Mouse (Mus musculus): ENCODE results near the gene Gse1.
A peak's percentile ranks its signal among the peaks of the same experiment; 100 is the strongest.

Gene Gse1

GRCm38 (mm10) chr8:120213229-120213628 is 15.0 kb upstream of the Gse1 start:
- no peak for DNase-seq

DNA sequence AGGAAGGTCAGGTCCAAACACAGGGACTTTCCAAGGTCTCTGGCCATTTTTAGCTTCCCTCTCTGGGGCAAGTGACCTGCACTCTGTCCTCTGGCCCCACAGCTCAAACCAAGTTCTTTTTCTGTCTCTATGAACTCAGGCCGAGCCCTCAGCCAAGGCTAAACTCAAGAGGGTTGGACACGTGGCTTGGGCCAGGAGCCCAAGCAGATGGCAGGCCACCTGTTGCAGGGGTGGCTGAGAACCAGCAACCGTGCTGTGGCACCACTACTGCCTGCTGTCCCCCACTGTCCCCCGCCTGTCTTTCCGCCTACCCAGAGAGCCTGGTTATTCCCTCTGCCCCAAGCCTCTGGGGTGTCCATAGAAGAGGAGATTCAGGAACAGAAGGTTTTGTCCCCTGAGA is 14.3 kb upstream of the Gse1 start:
- peak; percentile 97 to 98 for DNase-seq

DNA sequence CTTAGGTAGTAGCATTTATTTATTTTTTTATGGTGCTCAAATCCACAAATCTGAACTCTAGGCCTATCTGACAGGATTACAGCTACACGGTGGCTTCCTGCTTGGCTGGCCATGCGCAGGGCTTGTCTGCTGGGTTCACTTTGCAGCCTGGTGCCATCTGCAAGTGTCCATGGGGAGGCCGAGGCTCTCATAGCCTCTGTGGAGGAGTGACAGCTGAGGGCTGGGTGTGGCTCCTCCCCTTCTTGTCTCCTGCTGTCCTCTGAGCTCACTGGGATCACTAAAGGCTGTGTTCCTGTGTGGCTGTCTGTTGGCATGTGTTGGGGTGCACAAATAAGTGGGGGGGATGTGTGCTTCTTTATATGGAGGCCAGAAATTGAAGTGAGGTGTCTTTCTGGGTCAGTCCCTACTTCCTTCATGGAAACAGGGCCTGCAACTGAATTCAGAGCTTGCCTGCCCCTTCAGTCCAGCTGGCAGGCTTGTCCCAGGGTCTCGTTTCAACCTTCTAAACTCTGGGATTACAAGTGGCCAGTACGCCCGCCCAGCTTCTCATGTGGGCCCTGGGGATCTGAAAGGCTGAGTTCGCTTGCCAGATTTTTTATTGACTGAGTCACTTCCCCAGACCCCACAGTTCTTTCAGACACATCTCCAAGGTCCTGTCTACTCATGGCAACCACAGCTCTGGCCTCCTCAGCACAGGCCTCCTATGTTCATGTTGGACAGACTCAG is 12.7 kb upstream of the Gse1 start:
- DNase-seq, result peak; percentile 62 to 75

- peak; percentile 53 to 59 for DNase-seq
Measured at GRCm38 (mm10) chr8:120216855-120217830, 11.1 kb upstream of the Gse1 start.

GRCm38 (mm10) chr8:120222548-120222947 is 5.7 kb upstream of the Gse1 start:
- no peak for DNase-seq

DNA sequence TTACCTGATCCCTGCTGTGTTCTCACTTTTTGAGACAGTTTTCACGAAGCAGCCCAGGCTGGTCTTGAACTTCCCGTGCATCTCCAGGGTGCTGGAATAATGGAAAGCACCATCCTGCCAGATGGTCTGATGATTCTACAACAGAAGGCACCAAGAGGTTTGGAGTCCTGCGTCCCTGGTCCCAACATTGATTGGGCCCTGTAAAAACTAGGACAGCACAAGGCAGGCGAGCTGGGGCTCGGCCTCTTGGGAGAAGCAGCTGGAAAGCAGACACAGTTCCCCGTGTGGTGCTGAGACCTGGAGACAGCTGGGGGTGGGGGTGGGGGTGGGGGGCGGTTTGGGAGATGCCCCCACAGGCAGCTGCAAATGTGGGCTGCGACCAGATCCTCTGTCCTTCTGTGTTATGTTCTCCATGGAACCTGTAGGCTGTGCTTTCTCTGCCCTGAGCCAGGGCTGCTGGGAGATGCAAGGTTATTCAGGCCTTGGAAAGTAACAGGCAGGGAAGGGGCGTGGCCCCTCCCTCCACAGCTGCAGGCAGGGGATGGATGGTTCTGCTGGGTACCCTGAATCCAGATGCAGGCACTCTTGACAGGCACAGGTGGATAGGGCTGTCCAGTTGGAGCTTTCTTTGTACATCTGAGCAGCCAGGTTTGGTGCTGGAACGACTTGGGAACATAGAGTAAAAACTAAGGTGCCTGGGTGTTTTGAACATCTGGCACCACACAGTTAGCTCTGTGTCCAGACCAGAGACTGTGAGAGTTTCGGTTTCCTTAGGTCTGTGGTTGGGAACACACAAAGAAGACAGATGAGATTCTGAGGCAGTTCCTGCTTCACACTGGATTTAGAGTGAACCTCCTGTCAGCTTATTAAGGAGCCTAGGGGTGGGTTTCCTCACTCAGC is 3.5 kb upstream of the Gse1 start:
- DNase-seq, result no peak

DNA sequence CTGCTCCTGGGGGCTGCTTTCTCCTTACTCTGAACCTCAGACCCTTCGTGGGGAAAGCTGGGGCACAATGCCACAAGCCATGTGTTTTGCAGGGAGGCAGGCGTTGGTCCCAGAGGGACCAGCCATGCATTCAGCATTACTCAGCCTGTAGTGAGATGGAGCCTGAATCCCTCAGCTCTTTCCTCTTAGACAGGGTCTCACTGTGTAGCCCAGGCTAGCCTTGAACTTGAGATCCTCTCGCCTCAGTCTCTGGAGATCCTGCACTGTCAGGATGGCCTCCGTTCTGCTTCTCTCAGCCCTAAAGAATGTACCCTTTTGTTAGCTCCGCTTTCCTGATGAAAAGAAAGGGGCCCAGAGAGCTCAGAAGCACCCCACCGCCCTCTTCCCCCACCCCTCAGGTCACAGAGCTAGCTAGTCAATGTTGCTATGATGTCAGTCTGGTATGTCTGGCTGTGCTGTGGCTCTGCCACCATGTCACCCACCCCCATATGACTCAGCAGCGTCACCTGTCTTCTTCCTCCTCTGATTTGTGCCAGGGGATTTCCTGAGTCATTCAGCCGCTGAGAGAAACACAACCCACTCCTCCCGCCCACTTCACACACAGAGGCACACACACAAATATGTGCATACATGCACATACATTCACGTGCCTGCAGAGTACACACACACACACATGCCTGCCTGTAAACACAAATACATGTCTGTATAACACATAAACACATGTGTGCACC is 2.7 kb upstream of the Gse1 start:
- no peak for DNase-seq

DNA sequence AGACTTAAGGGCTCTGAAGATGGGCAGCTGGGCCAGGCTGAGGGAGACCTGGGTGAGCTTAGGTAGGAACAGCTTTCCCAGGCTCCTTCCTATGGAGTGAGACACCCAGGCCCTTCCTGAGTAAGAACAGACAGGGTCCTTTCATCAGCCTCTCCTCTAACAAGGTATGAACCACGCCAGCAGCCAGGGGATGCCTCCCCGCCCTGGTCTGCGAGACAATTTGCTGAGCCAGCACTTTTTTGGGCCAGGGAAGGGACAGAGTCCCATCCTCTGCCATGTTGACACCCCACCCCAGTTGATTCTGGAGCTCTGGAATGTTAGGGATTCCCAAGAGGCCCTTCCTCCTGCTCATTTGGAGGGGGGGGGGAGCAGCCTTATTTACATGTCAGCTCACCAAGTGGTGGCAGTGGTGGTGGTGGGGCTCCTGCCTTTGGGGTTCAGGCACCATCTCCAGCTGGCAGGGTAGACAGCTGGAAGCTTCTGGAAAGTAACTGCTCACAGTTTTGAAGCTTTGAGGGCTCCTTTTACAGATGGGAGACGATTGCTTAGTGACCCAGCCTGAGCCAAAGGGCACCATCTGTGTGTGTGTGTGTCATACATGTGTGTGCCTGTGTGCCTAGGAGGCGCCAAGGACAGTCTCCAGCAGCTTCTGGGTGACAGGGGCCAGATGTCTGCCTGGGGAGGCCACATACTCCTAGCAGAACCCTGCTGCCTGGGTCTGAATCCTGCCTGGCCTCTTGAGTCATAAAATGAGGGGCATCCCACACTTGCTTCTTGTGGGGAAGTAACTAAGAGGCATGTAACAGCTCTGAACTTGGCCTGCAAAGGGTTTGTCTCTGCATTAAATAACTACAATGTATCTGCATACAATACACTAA is 1.3 kb upstream of the Gse1 start:
- peak in 1 of 2 experiments; percentile 35 for DNase-seq

GRCm38 (mm10) chr8:120227578-120227876 is 729 bp upstream of the Gse1 start:
- DNase-seq, result no peak

DNA sequence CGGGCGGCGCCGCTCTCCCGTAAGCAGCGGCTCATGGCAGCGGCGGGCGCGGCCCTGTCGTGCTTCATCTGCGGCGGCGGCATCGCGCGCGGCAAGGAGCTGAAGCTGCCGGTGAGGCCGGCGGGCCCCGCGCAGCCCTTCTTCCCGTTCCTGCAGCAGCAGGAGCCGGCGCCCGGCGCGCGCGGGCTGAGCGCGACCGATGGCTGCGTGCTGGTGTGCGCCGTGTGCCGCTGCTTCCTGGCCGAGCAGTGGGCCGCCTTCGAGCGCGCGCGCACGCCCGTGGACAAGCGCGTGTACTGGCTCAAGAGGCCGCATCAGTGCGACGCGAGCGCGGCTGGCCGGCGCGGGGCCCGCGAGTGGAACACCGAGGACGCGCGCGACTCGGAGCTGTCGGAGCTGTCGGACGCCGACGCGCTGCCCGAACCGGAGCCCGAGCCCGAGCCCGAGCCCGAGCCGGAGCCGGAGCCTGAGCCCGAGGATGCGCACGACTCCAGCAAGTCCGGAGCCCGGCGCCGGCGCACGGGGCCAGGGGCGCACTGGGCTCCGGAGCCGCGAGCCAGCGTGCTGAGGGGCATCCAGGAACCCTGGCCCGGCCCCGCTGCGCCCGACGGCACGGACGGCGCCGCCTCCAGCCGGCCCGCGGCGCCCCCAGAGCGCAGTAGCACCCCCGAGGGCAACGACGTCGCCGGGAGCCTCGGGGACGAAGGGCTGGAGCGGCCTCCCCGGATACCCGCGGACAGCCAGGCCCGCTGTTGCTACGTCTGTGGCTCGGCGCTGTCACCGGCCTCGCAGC is 721 bp downstream of the Gse1 start:
- DNase-seq, result peak; percentile 72 to 77

DNA sequence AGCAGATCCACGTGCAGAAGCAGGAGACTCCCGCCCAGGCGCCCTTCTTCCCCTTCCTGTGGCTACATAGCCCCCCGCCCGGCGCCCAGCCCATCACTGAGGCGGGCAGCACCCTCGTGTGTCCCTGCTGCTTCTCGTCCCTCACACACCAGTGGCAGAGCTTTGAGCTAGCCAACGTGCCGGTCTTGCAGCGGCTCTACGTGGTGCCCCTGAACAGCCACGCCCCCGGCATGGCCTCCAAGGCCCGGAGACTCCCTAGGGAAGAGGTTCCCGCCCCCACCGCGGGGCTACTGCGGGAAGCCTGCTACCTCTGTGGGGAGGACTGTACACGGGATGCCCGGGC is 1.3 kb downstream of the Gse1 start:
- peak; percentile 53 to 58 for DNase-seq

GRCm38 (mm10) chr8:120230081-120230480 is 1.8 kb downstream of the Gse1 start:
- peak; percentile 44 to 52 for DNase-seq

DNA sequence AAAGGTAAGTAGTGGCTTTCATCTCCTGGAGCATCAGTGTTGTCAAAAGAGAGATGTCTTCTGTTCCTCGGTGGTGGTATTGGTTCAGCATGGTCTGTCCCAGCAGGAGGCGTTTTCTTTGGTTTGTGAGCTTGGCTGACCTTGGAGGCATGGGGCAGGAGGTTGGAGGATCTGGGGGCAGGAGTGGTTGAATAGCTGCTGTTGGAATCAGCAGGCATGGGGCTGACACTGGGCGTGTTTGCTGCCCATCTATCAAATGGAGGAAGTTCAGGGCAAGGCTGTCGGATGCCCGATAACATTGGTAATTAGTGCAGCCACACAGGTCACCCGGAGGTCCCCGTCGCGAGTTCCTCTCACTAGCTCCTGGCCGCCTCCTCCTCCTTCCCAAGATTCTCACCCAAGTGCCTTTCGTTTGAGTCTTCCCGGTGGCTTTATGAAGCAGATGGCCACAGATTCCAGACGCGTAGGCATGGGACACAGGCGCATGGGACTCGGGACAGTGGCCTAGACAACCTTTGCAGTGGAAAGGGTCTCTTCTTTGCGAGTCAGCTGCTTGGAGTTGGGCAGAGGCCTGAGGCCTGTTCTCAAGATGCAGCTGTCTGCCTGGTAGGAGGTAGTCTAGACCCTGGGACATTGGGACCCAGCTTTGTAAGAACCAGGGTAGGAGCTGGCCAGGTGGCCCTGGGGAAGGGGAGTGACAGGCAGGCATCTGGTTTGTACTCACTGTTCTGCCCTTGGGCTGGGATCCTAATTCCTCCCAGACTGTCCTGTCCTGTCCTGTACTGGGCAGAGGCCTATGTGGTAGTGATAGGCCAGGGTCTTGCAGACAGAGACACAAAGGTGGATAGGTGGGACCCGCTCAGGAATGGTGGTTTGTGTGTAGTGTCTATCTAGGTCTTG is 2.7 kb downstream of the Gse1 start:
- no peak for DNase-seq

DNA sequence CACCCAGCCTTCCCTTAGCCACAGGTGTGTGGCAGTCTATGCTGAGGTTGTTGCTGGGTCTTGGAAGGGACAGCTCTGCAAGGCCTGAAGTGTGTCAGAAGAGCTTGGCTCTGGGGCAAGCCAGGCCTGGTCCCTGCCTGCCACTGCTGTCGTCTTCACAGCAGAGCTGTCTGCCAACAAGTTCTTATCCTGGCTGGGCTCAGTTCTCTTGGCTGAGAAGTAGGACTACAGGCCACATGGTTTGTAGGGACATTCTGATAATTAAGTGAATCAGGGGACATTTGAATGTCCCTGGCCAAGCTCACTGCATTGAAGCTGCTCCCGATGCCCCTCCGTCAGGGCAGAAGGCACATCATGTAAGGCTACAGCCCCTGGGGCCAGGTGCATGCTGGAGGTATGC is 3.6 kb downstream of the Gse1 start:
- DNase-seq, result peak; percentile 79 to 86

DNA sequence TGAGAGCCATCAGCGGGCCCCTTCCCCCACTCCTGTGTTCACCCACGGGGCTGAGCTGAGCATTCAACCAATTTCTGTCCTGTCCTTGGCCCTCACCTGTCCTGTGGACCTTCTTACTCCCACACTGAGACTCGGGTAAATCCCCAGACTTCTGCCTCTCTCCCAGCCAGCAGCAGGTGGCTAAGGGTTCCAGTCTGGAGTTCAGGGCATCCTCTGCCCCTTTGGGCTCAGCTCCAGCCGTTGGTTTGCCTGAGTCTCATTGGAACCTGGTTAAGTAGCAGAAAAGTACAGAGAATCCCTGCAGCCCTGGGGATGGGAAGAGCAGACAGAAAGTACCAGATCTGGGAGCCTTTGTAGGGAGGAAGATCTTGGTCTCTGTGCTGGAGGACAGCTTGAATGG is 4.1 kb downstream of the Gse1 start:
- DNase-seq, result peak; percentile 55 to 64

DNA sequence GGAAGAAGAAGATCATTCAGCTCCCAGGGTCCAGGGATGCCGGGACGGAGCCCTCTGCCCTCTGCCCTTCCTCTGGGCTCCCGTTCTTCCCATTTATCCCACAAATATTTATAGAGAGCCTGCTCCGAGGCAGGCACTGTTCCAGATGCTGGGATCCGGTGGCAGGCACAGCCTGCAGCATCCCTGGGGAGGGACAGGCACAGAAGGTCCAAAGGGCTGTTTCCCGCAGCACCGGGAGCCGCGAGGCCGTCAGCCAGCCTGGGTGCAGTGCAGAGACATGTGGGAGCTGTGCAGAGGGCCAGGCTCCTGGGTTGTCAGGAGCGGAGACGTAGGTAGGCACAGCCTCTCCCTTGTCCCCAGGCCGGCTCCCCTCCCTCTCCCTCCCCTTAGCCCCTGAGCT is 4.7 kb downstream of the Gse1 start:
- peak in 1 of 2 experiments; percentile 46 for DNase-seq

GRCm38 (mm10) chr8:120234457-120234856 is 6.2 kb downstream of the Gse1 start:
- peak; percentile 76 for DNase-seq

DNA sequence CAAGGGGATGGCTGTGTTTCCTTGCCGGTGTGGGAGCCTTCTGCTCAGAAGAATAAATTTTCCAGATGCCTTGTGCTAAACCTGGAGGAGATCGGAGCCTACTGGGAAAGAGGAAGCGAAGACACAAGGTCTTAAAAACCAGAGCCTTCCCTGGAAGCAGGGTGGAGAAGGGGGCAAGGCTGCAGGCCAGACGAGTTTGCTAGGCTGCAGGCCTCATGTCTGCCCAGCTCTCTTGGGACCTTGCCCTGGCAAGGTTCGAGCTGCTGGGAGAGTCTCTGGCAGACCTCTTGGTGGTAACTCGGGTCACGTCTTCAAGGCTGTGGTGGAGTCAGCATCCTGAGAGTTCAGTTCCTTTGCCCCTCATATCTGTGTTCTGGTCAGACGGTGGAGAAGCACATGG is 6.6 kb downstream of the Gse1 start:
- peak; percentile 54 to 57 for DNase-seq

GRCm38 (mm10) chr8:120243222-120243621 is 15.0 kb downstream of the Gse1 start:
- no peak for DNase-seq

All from cerebellum, postnatal 10 days (tissue).